Mouse (Mus musculus) limb, embryonic 10.5 days (tissue): Measurements from ENCODE around the gene Mindy4. TPM values are rescaled to one million over a fixed set of nuclear protein-coding genes. Genes with fewer than 3 reads are reported as not detected.
A peak's percentile ranks its signal among the peaks of the same experiment; 100 is the strongest.
"Not testable (repeated sequence)": the region's sequence is repeated elsewhere in the genome, so short reads cannot be mapped to it uniquely, and the experiment has no call there.

ENCODE experiments used
- DNase-seq: peaks from one replicate; pipeline ENCODE4 v3.0.0-alpha.2; 2017; ENCODE audit warnings: low spot score
- H3K27ac ChIP-seq: fragments of 300-500 bp; sonication (generic); 2 replicates; pipeline ENCODE4 v1.5.1; 2016; ENCODE audit warnings: mild to moderate bottlenecking
- H3K27me3 ChIP-seq: fragments of 300-500 bp; sonication (generic); 2 replicates; pipeline ENCODE4 v1.6.1; 2016; ENCODE audit warnings: low read depth, mild to moderate bottlenecking; ENCODE audit not compliant: poor library complexity, severe bottlenecking
- H3K36me3 ChIP-seq: fragments of 300-500 bp; sonication (generic); 2 replicates; pipeline ENCODE4 v1.6.1; 2016; ENCODE audit warnings: mild to moderate bottlenecking, moderate library complexity
- H3K4me1 ChIP-seq: fragments of 300-500 bp; sonication (generic); 2 replicates; pipeline ENCODE4 v1.6.1; 2016
- H3K4me3 ChIP-seq: fragments of 300-500 bp; sonication (generic); 2 replicates; pipeline ENCODE4 v1.5.1; 2016; ENCODE audit warnings: mild to moderate bottlenecking, moderate library complexity
- H3K9me3 ChIP-seq: fragments of 300-500 bp; sonication (generic); replicated peaks from 2 replicates; pipeline ENCODE4 v1.6.1; 2016; ENCODE audit warnings: mild to moderate bottlenecking
- WGBS: fragments of 180-500 bp; shearing (Covaris S2); methylation state at CpG from one replicate; pipeline ENCODE4 v1.1.7; 2016; 5-methylcytosine and 5-hydroxymethylcytosine counted together
- polyA plus RNA-seq: library from polyadenylated mRNA; unstranded; fragments of >200 nt; fragmentation: Nextera tagmentation; extraction: Ambion mirVana; gene quantifications from 2 replicates; pipeline ENCODE4 v1.2.1, GENCODE M21; 2016

Gene Mindy4
- polyA plus RNA-seq, 1 experiment from 2014 or later: 16.2 TPM

- 48% methylated on average over 12 of the region's 12 CpGs for WGBS
- H3K27me3 ChIP-seq: no peaks in the 10 kb centered on the region
Measured at GRCm38 (mm10) chr6:55177060-55177732, 26.0 kb upstream of the Mindy4 start.

GRCm38 (mm10) chr6:55179560-55179959 is 23.6 kb upstream of the Mindy4 start:
- Histone ChIP-seq H3K4me1 (peaks cover 6% of the 10 kb centered on the region), H3K9me3 (no peaks in the 10 kb centered on the region), H3K36me3 (no peaks in the 10 kb centered on the region), H3K27ac (no peak overlapping the region), H3K27me3 (no peaks in the 10 kb centered on the region), H3K4me3 (no peak overlapping the region)
- no peak for DNase-seq
- WGBS: 83% methylated on average over 7 of the region's 7 CpGs

More at GRCm38 (mm10) chr6:55177060-55177732, 26.0 kb upstream of the Mindy4 start:
- no peak overlapping the region for H3K4me3 ChIP-seq
- H3K36me3 ChIP-seq: no peaks in the 10 kb centered on the region
- no peak overlapping the region for H3K27ac ChIP-seq
- peak; percentile 38 for DNase-seq
- H3K4me1 ChIP-seq: peaks cover 28% of the 10 kb centered on the region
- no peaks in the 10 kb centered on the region for H3K9me3 ChIP-seq

- H3K4me3 ChIP-seq: no peak overlapping the region
- H3K27me3 ChIP-seq: no peaks in the 10 kb centered on the region
- DNase-seq: no peak
- no peaks in the 10 kb centered on the region; the same call in 1 of the 2 replicates for H3K4me1 ChIP-seq
- 96% methylated on average over 1 of the region's 1 CpGs for WGBS
- no peaks in the 10 kb centered on the region for H3K36me3 ChIP-seq
- H3K9me3 ChIP-seq: no peaks in the 10 kb centered on the region
- no peak overlapping the region for H3K27ac ChIP-seq
Measured at GRCm38 (mm10) chr6:55182655-55183430, 20.3 kb upstream of the Mindy4 start.

- DNase-seq, H3K4me3 ChIP-seq, H3K36me3 ChIP-seq, H3K27me3 ChIP-seq, H3K4me1 ChIP-seq, H3K9me3 ChIP-seq, H3K27ac ChIP-seq: not testable (repeated sequence)
- whole genome bisulfite sequencing: 97% methylated on average over 17 of the region's 17 CpGs
Measured at GRCm38 (mm10) chr6:55187827-55188226, 15.4 kb upstream of the Mindy4 start.

- no peak overlapping the region for H3K4me3 ChIP-seq
- no peaks in the 10 kb centered on the region for H3K36me3 ChIP-seq
- no peak for DNase-seq
- H3K27me3 ChIP-seq: no peaks in the 10 kb centered on the region
- H3K9me3 ChIP-seq: no peaks in the 10 kb centered on the region
- H3K27ac ChIP-seq: no peak overlapping the region
- no peaks in the 10 kb centered on the region for H3K4me1 ChIP-seq
Measured at GRCm38 (mm10) chr6:55189406-55189805, 13.8 kb upstream of the Mindy4 start.

GRCm38 (mm10) chr6:55191537-55191936 is 11.6 kb upstream of the Mindy4 start:
- Histone ChIP-seq H3K27me3 (no peaks in the 10 kb centered on the region), H3K27ac (no peak overlapping the region), H3K4me3 (no peak overlapping the region), H3K4me1 (no peaks in the 10 kb centered on the region), H3K9me3 (no peaks in the 10 kb centered on the region), H3K36me3 (no peaks in the 10 kb centered on the region)
- 75% methylated on average over 4 of the region's 4 CpGs for WGBS
- DNase-seq: no peak

- no peaks in the 10 kb centered on the region for H3K9me3 ChIP-seq
- WGBS: 92% methylated on average over 3 of the region's 3 CpGs
- H3K27ac ChIP-seq: no peak overlapping the region
- no peak for DNase-seq
- H3K27me3 ChIP-seq: no peaks in the 10 kb centered on the region
- H3K36me3 ChIP-seq: no peaks in the 10 kb centered on the region
- no peaks in the 10 kb centered on the region for H3K4me1 ChIP-seq
- H3K4me3 ChIP-seq: no peak overlapping the region
Measured at GRCm38 (mm10) chr6:55193171-55193570, 10.0 kb upstream of the Mindy4 start.

GRCm38 (mm10) chr6:55199047-55199446 is 4.1 kb upstream of the Mindy4 start:
- WGBS: 89% methylated on average over 3 of the region's 3 CpGs
- Histone ChIP-seq H3K4me1 (peaks cover 12% of the 10 kb centered on the region), H3K27me3 (no peaks in the 10 kb centered on the region), H3K27ac (no peak overlapping the region), H3K4me3 (no peak overlapping the region), H3K36me3 (no peaks in the 10 kb centered on the region), H3K9me3 (no peaks in the 10 kb centered on the region)
- DNase-seq: no peak

- Histone ChIP-seq H3K27me3 (no peaks in the 10 kb centered on the region), H3K4me1 (peaks cover 39% of the 10 kb centered on the region), H3K9me3 (no peaks in the 10 kb centered on the region), H3K4me3 (peak overlapping the region; percentile 56), H3K36me3 (no peaks in the 10 kb centered on the region), H3K27ac (peak overlapping the region; percentile 88)
- WGBS: 97% methylated on average over 3 of the region's 3 CpGs
- DNase-seq: no peak
Measured at GRCm38 (mm10) chr6:55203931-55204330, 748 bp downstream of the Mindy4 start.

GRCm38 (mm10) chr6:55207786-55208185 is 4.6 kb downstream of the Mindy4 start:
- Histone ChIP-seq H3K4me3 (no peak overlapping the region; the same call in 1 of the 2 replicates), H3K27me3 (no peaks in the 10 kb centered on the region), H3K9me3 (no peaks in the 10 kb centered on the region), H3K4me1 (peaks cover 47% of the 10 kb centered on the region), H3K27ac (peak overlapping the region; percentile 63; the same call in 1 of the 2 replicates), H3K36me3 (peaks cover 12% of the 10 kb centered on the region)
- 77% methylated on average over 8 of the region's 8 CpGs for WGBS
- DNase-seq: no peak

GRCm38 (mm10) chr6:55210423-55211365 is 7.5 kb downstream of the Mindy4 start:
- Histone ChIP-seq H3K9me3 (no peaks in the 10 kb centered on the region), H3K27ac (peak overlapping the region; percentile 61; the same call in 1 of the 2 replicates), H3K27me3 (no peaks in the 10 kb centered on the region), H3K36me3 (peaks cover 18% of the 10 kb centered on the region), H3K4me1 (peaks cover 28% of the 10 kb centered on the region), H3K4me3 (no peak overlapping the region)
- 74% methylated on average over 15 of the region's 15 CpGs for WGBS
- DNase-seq: no peak

- DNase-seq: no peak
- no peak overlapping the region for H3K27ac ChIP-seq
- H3K4me1 ChIP-seq: peaks cover 11% of the 10 kb centered on the region
- H3K9me3 ChIP-seq: no peaks in the 10 kb centered on the region
- no peak overlapping the region for H3K4me3 ChIP-seq
- 80% methylated on average over 3 of the region's 3 CpGs for WGBS
- H3K36me3 ChIP-seq: peaks cover 53% of the 10 kb centered on the region
- H3K27me3 ChIP-seq: no peaks in the 10 kb centered on the region
Measured at GRCm38 (mm10) chr6:55214541-55214940, 11.4 kb downstream of the Mindy4 start.
